Mouse (Mus musculus) midbrain, embryonic 16.5 days (tissue): ENCODE results near the gene Slc6a6. TPM values are rescaled to one million over a fixed set of nuclear protein-coding genes. Genes with fewer than 3 reads are reported as not detected.

Source experiments
- ATAC-seq: fragments of 200-750 bp; cut with Nextera tagmentation; 2 replicates; pipeline ENCODE4 v1.8.0; 2017; ENCODE audit warnings: moderate TSS enrichment
- H3K27ac ChIP-seq: fragments of 300-500 bp; sonication (generic); 2 replicates; pipeline ENCODE4 v1.5.1; 2014; ENCODE audit warnings: mild to moderate bottlenecking, low read length, mixed read lengths
- H3K27me3 ChIP-seq: fragments of 300-500 bp; sonication (generic); 2 replicates; pipeline ENCODE4 v1.6.1; 2014; ENCODE audit warnings: low read depth, low read length, mixed read lengths; ENCODE audit not compliant: control insufficient read depth, insufficient read depth
- H3K36me3 ChIP-seq: fragments of 300-500 bp; sonication (generic); 2 replicates; pipeline ENCODE4 v1.6.1; 2014; ENCODE audit warnings: mild to moderate bottlenecking, low read length, moderate library complexity, mixed read lengths; ENCODE audit not compliant: control insufficient read depth, insufficient read depth
- H3K4me1 ChIP-seq: fragments of 300-500 bp; sonication (generic); 2 replicates; pipeline ENCODE4 v1.6.1; 2014; ENCODE audit warnings: mild to moderate bottlenecking, low read length, mixed read lengths; ENCODE audit not compliant: control insufficient read depth, insufficient read depth
- H3K4me2 ChIP-seq: fragments of 300-500 bp; sonication (generic); 2 replicates; pipeline ENCODE4 v1.6.1; 2014; ENCODE audit warnings: mild to moderate bottlenecking, low read length, mixed read lengths
- H3K4me3 ChIP-seq: fragments of 300-500 bp; sonication (generic); 2 replicates; pipeline ENCODE4 v1.5.1; 2014; ENCODE audit warnings: low read depth, mild to moderate bottlenecking, low read length, moderate library complexity, mixed read lengths
- H3K9ac ChIP-seq: fragments of 300-500 bp; sonication (generic); 2 replicates; pipeline ENCODE4 v1.6.1; 2014; ENCODE audit warnings: low read depth, low read length, mixed read lengths
- H3K9me3 ChIP-seq: fragments of 300-500 bp; sonication (generic); replicated peaks from 2 replicates; pipeline ENCODE4 v1.6.1; 2014; ENCODE audit warnings: mild to moderate bottlenecking, low read length, mixed read lengths; ENCODE audit not compliant: control insufficient read depth, poor library complexity, severe bottlenecking
- WGBS: fragments of 180-500 bp; shearing (Covaris S2); extraction: QIAGEN DNeasy Blood & Tissue Kit; methylation state at CpG from one replicate; pipeline ENCODE4 v1.1.7; 2014; 5-methylcytosine and 5-hydroxymethylcytosine counted together
- polyA plus RNA-seq: library from polyadenylated mRNA; unstranded; fragments of >200 nt; fragmentation: Nextera tagmentation; extraction: Ambion mirVana; gene quantifications from 2 replicates; pipeline ENCODE4 v1.2.1, GENCODE M21; 2015

The Slc6a6 gene
- polyA plus RNA-seq, 1 experiment from 2014 or later: 125 TPM

DNA sequence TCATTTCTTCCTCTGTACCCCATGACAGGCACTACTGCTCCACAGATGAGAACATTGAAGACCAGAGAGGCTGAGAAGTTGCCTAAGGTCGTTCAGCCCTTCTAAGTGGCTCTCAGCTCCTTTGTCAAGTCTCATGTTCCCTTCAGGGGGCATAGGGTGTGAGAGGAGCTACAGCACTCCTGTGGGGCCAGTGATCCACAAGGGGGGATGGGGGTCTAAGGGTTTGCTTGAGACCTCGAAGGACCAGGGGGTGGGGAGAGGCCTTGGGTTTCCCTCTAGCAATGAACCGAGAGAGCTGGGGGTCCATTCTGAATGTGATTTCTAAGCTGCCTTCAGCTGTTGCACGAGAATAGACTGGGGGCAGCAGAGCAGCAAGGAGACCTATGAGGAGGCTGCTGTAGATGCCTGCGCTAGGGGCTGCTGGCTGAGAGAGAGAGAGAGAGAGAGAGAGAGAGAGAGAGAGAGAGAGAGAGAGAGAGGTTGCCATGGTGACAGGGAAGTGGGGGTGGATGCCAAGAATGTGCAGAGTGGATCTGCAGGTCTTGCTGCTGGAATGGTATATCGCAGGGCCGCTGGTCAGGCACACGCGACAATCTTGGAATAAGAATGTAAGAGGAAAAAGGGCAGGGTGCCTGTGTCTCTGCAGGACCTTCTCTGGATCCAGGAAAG lies 36.1 kb downstream of the Slc6a6 start:
- Histone ChIP-seq H3K4me3 (no peak overlapping the region), H3K36me3 (peaks cover 25% of the 10 kb centered on the region), H3K9me3 (no peaks in the 10 kb centered on the region), H3K4me2 (peak overlapping the region; percentile 38), H3K9ac (peak overlapping the region; percentile 52), H3K4me1 (peaks cover 48% of the 10 kb centered on the region), H3K27me3 (no peaks in the 10 kb centered on the region), H3K27ac (peak overlapping the region; percentile 91)
- WGBS: 0% methylated on average over 9 of the region's 9 CpGs
- ATAC-seq: peak; percentile 85

DNA sequence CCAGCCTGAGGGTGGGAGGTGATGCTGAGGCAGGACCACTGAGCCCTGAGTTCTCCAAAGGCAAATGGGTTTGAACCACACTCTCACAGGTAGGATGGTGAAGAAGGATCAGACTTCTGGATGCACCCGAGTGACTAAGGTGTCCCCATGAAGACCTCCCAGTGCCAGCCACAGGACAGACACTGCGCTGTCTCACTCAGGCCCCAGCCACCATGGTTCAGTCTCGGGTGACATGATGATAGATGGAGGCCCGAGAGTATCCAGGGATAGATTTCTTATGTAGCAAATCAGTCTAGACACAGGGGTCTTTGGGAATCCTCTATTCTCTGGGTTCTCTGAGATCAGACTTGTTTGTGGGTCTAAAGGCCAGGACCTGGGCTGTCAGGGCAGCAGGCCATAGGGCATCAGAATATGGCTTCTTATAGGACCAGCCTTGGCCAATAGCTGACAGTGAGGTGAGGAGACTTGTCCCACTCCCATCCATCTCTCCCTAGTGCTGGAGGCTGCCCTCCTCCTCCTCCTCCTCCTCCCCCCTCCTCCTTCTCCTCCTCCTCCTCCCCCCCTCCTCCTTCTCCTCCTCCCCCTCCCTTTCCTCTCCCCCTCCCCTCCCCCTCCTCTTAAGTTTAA lies 36.8 kb downstream of the Slc6a6 start:
- peak overlapping the region; percentile 52 for H3K9ac ChIP-seq
- no peaks in the 10 kb centered on the region for H3K27me3 ChIP-seq
- 53% methylated on average over 4 of the region's 4 CpGs for WGBS
- H3K27ac ChIP-seq: peak overlapping the region; percentile 91
- no peak overlapping the region for H3K4me3 ChIP-seq
- peak; percentile 29 for ATAC-seq
- H3K9me3 ChIP-seq: no peaks in the 10 kb centered on the region
- H3K36me3 ChIP-seq: peaks cover 27% of the 10 kb centered on the region
- peak overlapping the region; percentile 38 for H3K4me2 ChIP-seq
- H3K4me1 ChIP-seq: peaks cover 48% of the 10 kb centered on the region

- H3K27ac ChIP-seq: peak overlapping the region; percentile 72
- peaks cover 33% of the 10 kb centered on the region for H3K36me3 ChIP-seq
- no peaks in the 10 kb centered on the region for H3K27me3 ChIP-seq
- H3K4me3 ChIP-seq: no peak overlapping the region
- H3K4me2 ChIP-seq: no peak overlapping the region
- peaks cover 48% of the 10 kb centered on the region for H3K4me1 ChIP-seq
- no peaks in the 10 kb centered on the region for H3K9me3 ChIP-seq
- peak overlapping the region; percentile 15 for H3K9ac ChIP-seq
- no peak for ATAC-seq
- WGBS: 24% methylated on average over 12 of the region's 12 CpGs
These were observed 37.4 kb downstream of the Slc6a6 start for GRCm38 (mm10) chr6:91721215-91721701.

DNA sequence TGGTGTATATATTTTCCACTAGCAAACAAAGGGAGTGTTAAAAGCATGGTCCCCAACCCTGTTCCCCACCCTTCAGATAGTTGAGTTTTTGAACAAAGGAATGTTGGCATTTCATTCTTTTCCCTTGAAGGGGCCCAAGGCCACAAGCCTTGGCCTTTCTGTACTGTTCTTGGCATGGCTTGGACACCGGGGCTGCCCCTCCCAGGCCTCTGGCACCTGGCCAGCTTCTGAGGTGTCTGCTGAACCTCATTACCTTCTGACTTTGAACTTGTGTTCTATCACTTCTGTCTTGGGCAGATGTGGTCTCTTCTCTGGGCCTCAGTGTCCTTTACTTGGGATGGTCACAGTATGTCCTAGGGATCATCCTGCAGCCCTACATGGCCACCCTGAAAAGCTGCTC lies 43.5 kb downstream of the Slc6a6 start:
- 76% methylated on average over 1 of the region's 1 CpGs for WGBS

GRCm38 (mm10) chr6:91728939-91729619 lies 45.2 kb downstream of the Slc6a6 start:
- 27% methylated on average over 6 of the region's 6 CpGs for WGBS
- no peak overlapping the region for H3K9ac ChIP-seq
- peak; percentile 37 for ATAC-seq

More for the DNA sequence above, 43.5 kb downstream of the Slc6a6 start:
- Histone ChIP-seq H3K27me3 (no peaks in the 10 kb centered on the region), H3K9ac (no peak overlapping the region), H3K36me3 (peaks cover 44% of the 10 kb centered on the region), H3K4me2 (no peak overlapping the region), H3K4me3 (no peak overlapping the region), H3K27ac (no peak overlapping the region), H3K4me1 (peaks cover 19% of the 10 kb centered on the region), H3K9me3 (no peaks in the 10 kb centered on the region)
- ATAC-seq: no peak

DNA sequence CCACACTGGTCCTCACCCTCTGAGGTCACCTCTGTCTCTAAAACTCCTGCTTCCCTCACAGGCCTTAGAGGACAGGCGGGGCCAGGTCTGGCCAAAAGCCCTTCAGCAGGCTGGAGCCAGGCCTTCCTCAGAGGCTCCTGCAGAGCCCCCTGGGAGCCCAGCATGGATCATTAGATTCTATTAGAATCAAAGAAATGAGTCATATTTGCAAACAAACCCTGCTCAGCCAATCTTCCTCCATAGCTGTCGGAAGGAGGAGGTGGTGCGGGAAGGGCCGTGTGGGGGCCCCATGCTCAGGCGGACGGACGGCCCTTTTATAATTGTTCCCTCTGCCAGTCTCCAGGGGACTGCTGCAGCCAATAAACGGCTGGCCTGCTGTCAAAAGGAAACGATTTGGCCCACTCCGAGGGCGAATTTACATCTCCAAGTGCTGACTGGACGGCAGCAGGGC lies 45.8 kb downstream of the Slc6a6 start:
- WGBS: 6% methylated on average over 12 of the region's 12 CpGs
- ATAC-seq: peak; percentile 54
- H3K9ac ChIP-seq: peak overlapping the region; percentile 32; the same call in 1 of the 2 replicates
- no peak overlapping the region for H3K4me2 ChIP-seq
- no peaks in the 10 kb centered on the region for H3K27me3 ChIP-seq
- H3K27ac ChIP-seq: peak overlapping the region; percentile 67
- no peaks in the 10 kb centered on the region for H3K9me3 ChIP-seq
- peaks cover 26% of the 10 kb centered on the region for H3K36me3 ChIP-seq
- H3K4me1 ChIP-seq: peaks cover 19% of the 10 kb centered on the region
- no peak overlapping the region for H3K4me3 ChIP-seq

More at GRCm38 (mm10) chr6:91728939-91729619, 45.2 kb downstream of the Slc6a6 start:
- peak overlapping the region; percentile 67 for H3K27ac ChIP-seq
- H3K4me1 ChIP-seq: peaks cover 19% of the 10 kb centered on the region
- no peak overlapping the region for H3K4me2 ChIP-seq
- peaks cover 32% of the 10 kb centered on the region for H3K36me3 ChIP-seq
- H3K9me3 ChIP-seq: no peaks in the 10 kb centered on the region
- H3K4me3 ChIP-seq: no peak overlapping the region
- no peaks in the 10 kb centered on the region for H3K27me3 ChIP-seq

GRCm38 (mm10) chr6:91732138-91732537 lies 48.3 kb downstream of the Slc6a6 start:
- H3K4me2 ChIP-seq: no peak overlapping the region
- H3K9ac ChIP-seq: no peak overlapping the region
- ATAC-seq: peak; percentile 17; the same call in 1 of the 2 replicates
- H3K36me3 ChIP-seq: peaks cover 11% of the 10 kb centered on the region
- H3K9me3 ChIP-seq: no peaks in the 10 kb centered on the region
- no peak overlapping the region for H3K27ac ChIP-seq
- WGBS: 52% methylated on average over 11 of the region's 11 CpGs
- H3K4me3 ChIP-seq: no peak overlapping the region
- no peaks in the 10 kb centered on the region for H3K27me3 ChIP-seq
- peaks cover 19% of the 10 kb centered on the region for H3K4me1 ChIP-seq

- Histone ChIP-seq H3K4me2 (no peak overlapping the region), H3K36me3 (peaks cover 14% of the 10 kb centered on the region), H3K9ac (no peak overlapping the region), H3K4me3 (no peak overlapping the region), H3K27ac (no peak overlapping the region), H3K9me3 (no peaks in the 10 kb centered on the region), H3K27me3 (no peaks in the 10 kb centered on the region), H3K4me1 (no peaks in the 10 kb centered on the region)
- no peak for ATAC-seq
- 60% methylated on average over 5 of the region's 5 CpGs for WGBS
These were observed 52.6 kb downstream of the Slc6a6 start for GRCm38 (mm10) chr6:91736471-91736870.
